Mouse (Mus musculus) forebrain, embryonic 14.5 days (tissue): Measurements from ENCODE around the gene Fbxl22. TPM values are rescaled to one million over a fixed set of nuclear protein-coding genes. Genes with fewer than 3 reads are reported as not detected.

Experiments
- ATAC-seq: fragments of 200-750 bp; cut with Nextera tagmentation; 2 replicates; pipeline ENCODE4 v1.8.0; 2017; ENCODE audit warnings: mild to moderate bottlenecking, moderate library complexity
- DNase-seq: peaks from one replicate; pipeline ENCODE4 v3.0.0-alpha.2; 2015; ENCODE audit warnings: low spot score
- H3K27ac ChIP-seq: fragments of 300-500 bp; sonication (generic); 2 replicates; pipeline ENCODE4 v1.5.1; 2014; ENCODE audit warnings: low read depth, mild to moderate bottlenecking, control low read depth, low read length, moderate library complexity
- H3K27me3 ChIP-seq: fragments of 300-500 bp; sonication (generic); replicated peaks from 2 replicates; pipeline ENCODE4 v1.6.1; 2014; ENCODE audit warnings: low read length, control low read depth, mixed read lengths; ENCODE audit not compliant: control insufficient read depth, insufficient read depth
- H3K36me3 ChIP-seq: fragments of 300-500 bp; sonication (generic); 2 replicates; pipeline ENCODE4 v1.6.1; 2014; ENCODE audit warnings: low read length, control low read depth; ENCODE audit not compliant: control insufficient read depth, insufficient read depth
- H3K4me1 ChIP-seq: fragments of 300-500 bp; sonication (generic); 2 replicates; pipeline ENCODE4 v1.6.1; 2014; ENCODE audit warnings: antibody characterized with exemption, low read length, control low read depth; ENCODE audit not compliant: control insufficient read depth, insufficient read depth
- H3K4me2 ChIP-seq: fragments of 300-500 bp; sonication (generic); 2 replicates; pipeline ENCODE4 v1.6.1; 2014; ENCODE audit warnings: mild to moderate bottlenecking, control low read depth, low read length
- H3K4me3 ChIP-seq: fragments of 300-500 bp; sonication (generic); 2 replicates; pipeline ENCODE4 v1.5.1; 2014; ENCODE audit warnings: low read depth, low read length, control low read depth
- H3K9ac ChIP-seq: fragments of 300-500 bp; sonication (generic); 2 replicates; pipeline ENCODE4 v1.6.1; 2014; ENCODE audit warnings: mild to moderate bottlenecking, low read length, control low read depth, moderate library complexity
- H3K9me3 ChIP-seq: fragments of 300-500 bp; sonication (generic); replicated peaks from 2 replicates; pipeline ENCODE4 v1.6.1; 2016; ENCODE audit warnings: low read length, control low read depth, mixed read lengths; ENCODE audit not compliant: control insufficient read depth
- WGBS: fragments of 180-500 bp; shearing (Covaris S2); extraction: QIAGEN DNeasy Blood & Tissue Kit; methylation state at CpG from one replicate; pipeline ENCODE4 v1.1.7; 2014; 5-methylcytosine and 5-hydroxymethylcytosine counted together
- polyA plus RNA-seq: library from polyadenylated mRNA; unstranded; fragments of >200 nt; fragmentation: Nextera tagmentation; extraction: Ambion mirVana; gene quantifications from 2 replicates; pipeline ENCODE4 v1.2.1, GENCODE M21; 2014

The Fbxl22 gene
- polyA plus RNA-seq, 1 experiment from 2014 or later, result 1.9 TPM

GRCm38 (mm10) chr9:66504518-66504917, 9.9 kb downstream of the Fbxl22 start:
- Histone ChIP-seq H3K9ac (no peak overlapping the region), H3K4me3 (no peak overlapping the region), H3K27ac (peak overlapping the region; percentile 90), H3K27me3 (no peaks in the 10 kb centered on the region), H3K4me2 (no peak overlapping the region), H3K4me1 (peaks cover 18% of the 10 kb centered on the region), H3K9me3 (no peaks in the 10 kb centered on the region), H3K36me3 (peaks cover 81% of the 10 kb centered on the region)
- ATAC-seq, result no peak
- WGBS, result 86% methylated on average over 13 of the region's 13 CpGs
- DNase-seq, result no peak

GRCm38 (mm10) chr9:66503879-66504411, 10.4 kb downstream of the Fbxl22 start:
- WGBS, result 87% methylated on average over 4 of the region's 4 CpGs
- no peak for DNase-seq
- H3K36me3 ChIP-seq, result peaks cover 79% of the 10 kb centered on the region

GRCm38 (mm10) chr9:66501248-66501647, 13.1 kb downstream of the Fbxl22 start:
- no peak overlapping the region for H3K4me2 ChIP-seq
- H3K4me1 ChIP-seq, result peaks cover 13% of the 10 kb centered on the region
- H3K36me3 ChIP-seq, result peaks cover 81% of the 10 kb centered on the region
- H3K9me3 ChIP-seq, result no peaks in the 10 kb centered on the region
- H3K27ac ChIP-seq, result no peak overlapping the region
- WGBS, result 60% methylated on average over 2 of the region's 2 CpGs
- ATAC-seq, result no peak
- no peaks in the 10 kb centered on the region for H3K27me3 ChIP-seq
- H3K9ac ChIP-seq, result no peak overlapping the region
- DNase-seq, result no peak
- no peak overlapping the region for H3K4me3 ChIP-seq

More at GRCm38 (mm10) chr9:66503879-66504411, 10.4 kb downstream of the Fbxl22 start:
- no peaks in the 10 kb centered on the region for H3K9me3 ChIP-seq
- no peaks in the 10 kb centered on the region for H3K27me3 ChIP-seq
- peaks cover 18% of the 10 kb centered on the region for H3K4me1 ChIP-seq
- no peak overlapping the region for H3K4me3 ChIP-seq
- H3K4me2 ChIP-seq, result no peak overlapping the region
- H3K27ac ChIP-seq, result 0 out of 2 replicates have a peak overlapping the region, but pooled peaks have one; percentile 18
- no peak for ATAC-seq
- H3K9ac ChIP-seq, result no peak overlapping the region

GRCm38 (mm10) chr9:66493992-66494391, 20.4 kb downstream of the Fbxl22 start:
- peaks cover 88% of the 10 kb centered on the region for H3K36me3 ChIP-seq
- no peak for DNase-seq
- H3K4me1 ChIP-seq, result no peaks in the 10 kb centered on the region
- H3K9me3 ChIP-seq, result no peaks in the 10 kb centered on the region
- no peak overlapping the region for H3K4me3 ChIP-seq
- H3K27me3 ChIP-seq, result no peaks in the 10 kb centered on the region
- no peak for ATAC-seq
- no peak overlapping the region for H3K9ac ChIP-seq
- H3K4me2 ChIP-seq, result no peak overlapping the region
- no peak overlapping the region for H3K27ac ChIP-seq

GRCm38 (mm10) chr9:66492361-66492760, 22.0 kb downstream of the Fbxl22 start:
- Histone ChIP-seq H3K4me2 (no peak overlapping the region), H3K36me3 (peaks cover 87% of the 10 kb centered on the region), H3K4me3 (no peak overlapping the region), H3K27me3 (no peaks in the 10 kb centered on the region), H3K27ac (no peak overlapping the region), H3K4me1 (no peaks in the 10 kb centered on the region), H3K9me3 (no peaks in the 10 kb centered on the region), H3K9ac (no peak overlapping the region)
- ATAC-seq, result no peak
- no peak for DNase-seq
- WGBS, result 97% methylated on average over 1 of the region's 1 CpGs

- DNase-seq (no peak), ATAC-seq (no peak)
- Histone ChIP-seq H3K27me3 (no peaks in the 10 kb centered on the region), H3K4me2 (no peak overlapping the region), H3K9ac (no peak overlapping the region), H3K27ac (no peak overlapping the region), H3K4me1 (no peaks in the 10 kb centered on the region), H3K4me3 (no peak overlapping the region), H3K9me3 (no peaks in the 10 kb centered on the region), H3K36me3 (peaks cover 86% of the 10 kb centered on the region)
These were observed 25.6 kb downstream of the Fbxl22 start for GRCm38 (mm10) chr9:66488786-66489185.

- Histone ChIP-seq H3K27me3 (no peaks in the 10 kb centered on the region), H3K27ac (no peak overlapping the region), H3K9me3 (no peaks in the 10 kb centered on the region), H3K4me3 (no peak overlapping the region), H3K36me3 (peaks cover 72% of the 10 kb centered on the region), H3K9ac (no peak overlapping the region), H3K4me1 (no peaks in the 10 kb centered on the region), H3K4me2 (no peak overlapping the region)
- WGBS, result 92% methylated on average over 3 of the region's 3 CpGs
- ATAC-seq, result no peak
- no peak for DNase-seq
These were observed 31.0 kb downstream of the Fbxl22 start for GRCm38 (mm10) chr9:66483429-66483828.

- no peaks in the 10 kb centered on the region for H3K4me1 ChIP-seq
- DNase-seq (no peak), ATAC-seq (no peak)
- peaks cover 58% of the 10 kb centered on the region for H3K36me3 ChIP-seq
- no peak overlapping the region for H3K4me3 ChIP-seq
- no peak overlapping the region for H3K27ac ChIP-seq
- no peaks in the 10 kb centered on the region for H3K9me3 ChIP-seq
- H3K27me3 ChIP-seq, result no peaks in the 10 kb centered on the region
- H3K4me2 ChIP-seq, result no peak overlapping the region
- WGBS, result 67% methylated on average over 2 of the region's 2 CpGs
- H3K9ac ChIP-seq, result no peak overlapping the region
These were observed 36.6 kb downstream of the Fbxl22 start for GRCm38 (mm10) chr9:66477785-66478184.

GRCm38 (mm10) chr9:66465087-66465486, 49.3 kb downstream of the Fbxl22 start:
- Histone ChIP-seq H3K4me1 (no peaks in the 10 kb centered on the region), H3K36me3 (peaks cover 60% of the 10 kb centered on the region), H3K27me3 (no peaks in the 10 kb centered on the region), H3K27ac (no peak overlapping the region), H3K9ac (no peak overlapping the region), H3K4me2 (no peak overlapping the region), H3K9me3 (no peaks in the 10 kb centered on the region), H3K4me3 (no peak overlapping the region)
- peak; percentile 70 for DNase-seq
- WGBS, result 54% methylated on average over 4 of the region's 4 CpGs
- no peak for ATAC-seq
